Mouse (Mus musculus) left cerebral cortex, adult 9 months (tissue): ENCODE measurements at regions not wholly inside any gene's neighbourhood (a gene's known extent, or its start where the extent isn't known, plus 50 kb on each side); places are given as distances from the start of the nearest gene placed in this dataset.
A peak's percentile ranks its signal among the peaks of the same experiment; 100 is the strongest.

Experiments used
- DNase-seq, 2 experiments: peaks; one replicate each; pipeline ENCODE4 v3.0.0; 2022; ENCODE audit warnings: low spot score in 2 of 2

- DNase-seq: no peak
Measured at GRCm38 (mm10) chr13:107904851-107905250, 139.4 kb upstream of the Smim15 start.

- no peak for DNase-seq
Measured at GRCm38 (mm10) chr13:107904051-107904740, 140.1 kb upstream of the Smim15 start.

GRCm38 (mm10) chr13:107903150-107903959, 140.9 kb upstream of the Smim15 start:
- DNase-seq: no peak

GRCm38 (mm10) chr13:107902800-107903149, 141.5 kb upstream of the Smim15 start:
- no peak for DNase-seq

- peak in 1 of 2 experiments; percentile 36 for DNase-seq
Measured at GRCm38 (mm10) chr13:107899600-107900229, 144.5 kb upstream of the Smim15 start.

GRCm38 (mm10) chr13:107897646-107898045, 146.6 kb upstream of the Smim15 start:
- no peak for DNase-seq

- no peak for DNase-seq
Measured at GRCm38 (mm10) chr13:107897184-107897583, 147.1 kb upstream of the Smim15 start.

- DNase-seq: no peak
Measured at GRCm38 (mm10) chr13:107893581-107894183, 150.6 kb upstream of the Smim15 start.

- no peak for DNase-seq
Measured at GRCm38 (mm10) chr13:107893081-107893480, 151.2 kb upstream of the Smim15 start.

GRCm38 (mm10) chr13:107891946-107892345, 152.3 kb upstream of the Smim15 start:
- DNase-seq: no peak

GRCm38 (mm10) chr13:107890866-107891821, 153.1 kb upstream of the Smim15 start:
- DNase-seq: peak in 1 of 2 experiments; percentile 33

- peak; percentile 96 to 98 for DNase-seq
Measured at GRCm38 (mm10) chr13:107889985-107890865, 154.0 kb upstream of the Smim15 start.

- no peak for DNase-seq
Measured at GRCm38 (mm10) chr13:107889588-107889984, 154.7 kb upstream of the Smim15 start.

GRCm38 (mm10) chr13:107888571-107889451, 155.4 kb upstream of the Smim15 start:
- peak in 1 of 2 experiments; percentile 26 for DNase-seq

GRCm38 (mm10) chr13:107888231-107888555, 156.1 kb upstream of the Smim15 start:
- DNase-seq: no peak

- DNase-seq: no peak
Measured at GRCm38 (mm10) chr13:107887366-107888230, 156.6 kb upstream of the Smim15 start.

- no peak for DNase-seq
Measured at GRCm38 (mm10) chr13:107884836-107885235, 159.4 kb upstream of the Smim15 start.

GRCm38 (mm10) chr13:107882337-107882736, 161.9 kb upstream of the Smim15 start:
- no peak for DNase-seq
